Mouse (Mus musculus) cortical plate, adult 2 months (tissue): Measurements from ENCODE around the gene Ermard.

Source experiments
- CTCF ChIP-seq: fragments of 200-500 bp; IDR thresholded peaks from 2 replicates; pipeline ENCODE4 v1.5.1; 2011; ENCODE audit warnings: mild to moderate bottlenecking, control low read depth, low read length; ENCODE audit not compliant: insufficient read depth; ENCODE audit errors: extremely low read depth
- POLR2A ChIP-seq: fragments of 200-500 bp; IDR thresholded peaks from 2 replicates; pipeline ENCODE4 v1.6.1; 2011; ENCODE audit warnings: mild to moderate bottlenecking, low read length, control low read depth; ENCODE audit not compliant: insufficient read depth; ENCODE audit errors: extremely low read depth

DNA sequence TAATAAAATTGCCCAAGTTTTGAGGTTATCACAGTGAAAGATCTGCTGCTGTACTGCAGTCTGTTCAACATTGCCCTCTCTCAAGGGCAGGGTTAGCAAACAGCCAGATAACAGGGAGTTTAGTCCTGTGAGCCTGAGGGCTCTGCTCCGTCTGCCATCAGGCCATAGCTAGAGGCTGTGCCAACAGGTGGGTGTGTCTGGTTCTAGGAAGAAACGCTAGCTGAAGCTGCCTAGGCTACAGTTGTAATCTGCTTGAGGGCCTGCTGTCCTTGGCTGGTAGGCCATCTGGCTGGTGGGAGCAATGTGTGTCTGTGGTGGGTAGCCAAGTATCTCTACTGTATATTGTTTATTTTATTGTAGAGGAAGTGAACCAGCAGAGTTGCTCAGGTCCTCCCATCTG lies 36.5 kb downstream of the Ermard start:
- TF ChIP-seq CTCF = no peak
- no peak for TF ChIP-seq POLR2A
